Mouse (Mus musculus) embryonic facial prominence, embryonic 14.5 days (tissue): Measurements from ENCODE around the gene Trmt112. TPM values are rescaled to one million over a fixed set of nuclear protein-coding genes. Genes with fewer than 3 reads are reported as not detected.

ENCODE experiments used
- ATAC-seq: fragments of 200-750 bp; cut with Nextera tagmentation; 2 replicates; pipeline ENCODE4 v1.8.0; 2017; ENCODE audit warnings: low read depth, moderate number of reproducible peaks, moderate TSS enrichment
- DNase-seq: peaks from one replicate; pipeline ENCODE4 v3.0.0-alpha.2; 2015; ENCODE audit warnings: low spot score
- H3K27ac ChIP-seq: fragments of 300-500 bp; sonication (generic); replicated peaks from 2 replicates; pipeline ENCODE4 v1.5.1; 2014; ENCODE audit warnings: low read depth, mild to moderate bottlenecking, low read length, moderate library complexity
- H3K27me3 ChIP-seq: fragments of 300-500 bp; sonication (generic); replicated peaks from 2 replicates; pipeline ENCODE4 v1.6.1; 2014; ENCODE audit warnings: low read length; ENCODE audit not compliant: control insufficient read depth, insufficient read depth
- H3K36me3 ChIP-seq: fragments of 300-500 bp; sonication (generic); 2 replicates; pipeline ENCODE4 v1.6.1; 2014; ENCODE audit warnings: low read length, mixed read lengths; ENCODE audit not compliant: control insufficient read depth, insufficient read depth
- H3K4me1 ChIP-seq: fragments of 300-500 bp; sonication (generic); 2 replicates; pipeline ENCODE4 v1.6.1; 2014; ENCODE audit warnings: antibody characterized with exemption, low read length; ENCODE audit not compliant: control insufficient read depth, insufficient read depth
- H3K4me2 ChIP-seq: fragments of 300-500 bp; sonication (generic); 2 replicates; pipeline ENCODE4 v1.6.1; 2014; ENCODE audit warnings: low read depth, mild to moderate bottlenecking, low read length, moderate library complexity, mixed read lengths
- H3K4me3 ChIP-seq: fragments of 300-500 bp; sonication (generic); 2 replicates; pipeline ENCODE4 v1.5.1; 2014; ENCODE audit warnings: low read depth, mild to moderate bottlenecking, low read length
- H3K9ac ChIP-seq: fragments of 300-500 bp; sonication (generic); 2 replicates; pipeline ENCODE4 v1.6.1; 2014; ENCODE audit warnings: low read depth, mild to moderate bottlenecking, low read length, moderate library complexity, mixed read lengths
- H3K9me3 ChIP-seq: fragments of 300-500 bp; sonication (generic); 2 replicates; pipeline ENCODE4 v1.6.1; 2016; ENCODE audit warnings: low read length; ENCODE audit not compliant: control insufficient read depth
- WGBS: fragments of 180-500 bp; shearing (Covaris S2); extraction: QIAGEN DNeasy Blood & Tissue Kit; methylation state at CpG from one replicate; pipeline ENCODE4 v1.1.7; 2014; 5-methylcytosine and 5-hydroxymethylcytosine counted together
- polyA plus RNA-seq: library from polyadenylated mRNA; unstranded; fragments of >200 nt; fragmentation: Nextera tagmentation; extraction: Ambion mirVana; gene quantifications from 2 replicates; pipeline ENCODE4 v1.2.1, GENCODE M21; 2014

The Trmt112 gene
- polyA plus RNA-seq, 1 experiment from 2014 or later = 137 TPM

- peaks cover 36% of the 10 kb centered on the region for H3K36me3 ChIP-seq
- WGBS = 93% methylated on average over 15 of the region's 15 CpGs
- no peaks in the 10 kb centered on the region for H3K9me3 ChIP-seq
- H3K27me3 ChIP-seq = no peaks in the 10 kb centered on the region
- H3K4me2 ChIP-seq = no peak overlapping the region
- peaks cover 12% of the 10 kb centered on the region; the same call in 1 of the 2 replicates for H3K4me1 ChIP-seq
- H3K9ac ChIP-seq = no peak overlapping the region
- H3K4me3 ChIP-seq = no peak overlapping the region
- ATAC-seq (no peak), DNase-seq (no peak)
- H3K27ac ChIP-seq = no peak overlapping the region
Observed at GRCm38 (mm10) chr19:6912205-6912970, 2.9 kb downstream of the Trmt112 start.

GRCm38 (mm10) chr19:6913036-6913435 lies 3.5 kb downstream of the Trmt112 start:
- DNase-seq (no peak), ATAC-seq (no peak)
- H3K36me3 ChIP-seq = peaks cover 34% of the 10 kb centered on the region
- H3K27me3 ChIP-seq = no peaks in the 10 kb centered on the region
- peaks cover 6% of the 10 kb centered on the region; the same call in 1 of the 2 replicates for H3K4me1 ChIP-seq
- H3K27ac ChIP-seq = no peak overlapping the region
- H3K9me3 ChIP-seq = no peaks in the 10 kb centered on the region
- H3K4me3 ChIP-seq = no peak overlapping the region
- H3K9ac ChIP-seq = no peak overlapping the region
- H3K4me2 ChIP-seq = no peak overlapping the region
- 86% methylated on average over 6 of the region's 6 CpGs for WGBS

DNA sequence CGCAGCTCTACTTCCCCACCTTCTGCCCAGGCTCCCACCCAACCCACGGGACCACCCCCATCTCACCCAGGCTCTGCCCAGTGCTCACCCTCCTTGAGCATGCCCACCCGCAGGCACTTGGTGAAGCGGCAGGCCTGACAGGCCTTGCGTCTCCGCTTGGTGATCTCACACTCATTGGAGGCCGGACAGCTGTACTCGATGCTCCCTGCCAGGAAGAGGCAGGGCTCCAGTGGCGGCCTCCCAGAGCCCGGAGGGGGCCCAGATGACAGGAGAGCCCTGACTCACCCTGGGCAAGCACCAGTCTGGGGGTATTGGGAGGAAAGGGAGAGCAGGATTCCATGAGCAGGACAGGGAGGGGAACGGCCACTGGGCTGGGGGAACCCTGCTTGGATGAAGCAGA lies 4.5 kb downstream of the Trmt112 start:
- Histone ChIP-seq H3K27me3 (no peaks in the 10 kb centered on the region), H3K4me3 (no peak overlapping the region), H3K27ac (no peak overlapping the region), H3K4me2 (no peak overlapping the region), H3K9me3 (no peaks in the 10 kb centered on the region), H3K9ac (no peak overlapping the region), H3K4me1 (no peaks in the 10 kb centered on the region), H3K36me3 (peaks cover 34% of the 10 kb centered on the region)
- ATAC-seq = no peak
- 85% methylated on average over 10 of the region's 11 CpGs for WGBS
- no peak for DNase-seq

- Histone ChIP-seq H3K27ac (no peak overlapping the region), H3K36me3 (peaks cover 34% of the 10 kb centered on the region), H3K27me3 (no peaks in the 10 kb centered on the region), H3K4me1 (no peaks in the 10 kb centered on the region), H3K9ac (no peak overlapping the region), H3K4me2 (no peak overlapping the region), H3K4me3 (no peak overlapping the region), H3K9me3 (no peaks in the 10 kb centered on the region)
- ATAC-seq (no peak), DNase-seq (no peak)
- WGBS = 84% methylated on average over 9 of the region's 9 CpGs
Observed at GRCm38 (mm10) chr19:6914540-6914939, 5.0 kb downstream of the Trmt112 start.

DNA sequence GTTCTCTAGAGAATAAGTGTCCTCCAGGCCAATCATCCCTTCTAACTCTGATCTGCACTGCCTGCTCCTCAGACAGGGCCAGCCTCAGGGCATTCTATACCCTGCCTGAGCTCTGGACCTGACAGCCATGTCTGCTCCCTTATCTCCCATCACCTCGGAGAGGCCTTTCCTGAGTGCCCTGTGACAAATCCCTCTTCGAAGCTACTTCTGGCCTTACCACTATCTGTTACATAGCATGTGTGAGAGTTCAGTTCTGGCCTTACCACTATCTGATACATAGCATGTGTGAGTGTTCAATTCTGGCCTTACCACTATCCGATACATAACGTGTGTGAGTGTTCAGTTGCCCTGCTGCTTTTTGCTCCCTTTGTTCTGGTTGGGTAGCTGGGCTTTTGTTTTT lies 5.8 kb downstream of the Trmt112 start:
- 83% methylated on average over 4 of the region's 4 CpGs for WGBS
- Histone ChIP-seq H3K9ac (no peak overlapping the region), H3K27me3 (no peaks in the 10 kb centered on the region), H3K4me1 (peaks cover 2% of the 10 kb centered on the region), H3K9me3 (no peaks in the 10 kb centered on the region), H3K4me2 (no peak overlapping the region), H3K4me3 (no peak overlapping the region), H3K27ac (no peak overlapping the region), H3K36me3 (peaks cover 34% of the 10 kb centered on the region)
- ATAC-seq = no peak
- DNase-seq = no peak

GRCm38 (mm10) chr19:6916496-6916895 lies 7.0 kb downstream of the Trmt112 start:
- Histone ChIP-seq H3K27ac (no peak overlapping the region), H3K9me3 (no peaks in the 10 kb centered on the region), H3K4me3 (no peak overlapping the region), H3K4me2 (no peak overlapping the region), H3K27me3 (no peaks in the 10 kb centered on the region), H3K9ac (no peak overlapping the region), H3K4me1 (peaks cover 8% of the 10 kb centered on the region), H3K36me3 (peaks cover 28% of the 10 kb centered on the region)
- ATAC-seq (no peak), DNase-seq (no peak)
- WGBS = 74% methylated on average over 4 of the region's 4 CpGs

DNA sequence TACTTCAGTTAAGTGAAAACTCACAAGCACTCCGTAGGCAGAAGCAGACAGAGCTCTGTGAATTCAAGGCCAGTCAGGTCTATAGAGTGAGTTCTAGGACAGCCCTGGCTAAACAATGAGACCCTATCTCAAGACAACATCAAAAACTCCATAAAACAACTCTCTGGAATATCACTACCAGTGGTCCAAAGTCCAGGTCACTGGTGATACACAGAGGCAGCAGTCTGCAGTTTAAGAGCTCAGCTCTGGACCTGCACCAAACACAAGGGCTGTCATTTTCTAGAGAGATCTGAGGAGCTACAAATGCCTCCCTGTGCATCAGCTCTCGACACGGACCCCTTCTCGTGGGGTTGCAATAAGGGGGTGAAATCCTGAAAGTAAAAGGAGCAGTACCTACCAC lies 8.8 kb downstream of the Trmt112 start:
- peaks cover 8% of the 10 kb centered on the region for H3K4me1 ChIP-seq
- H3K4me3 ChIP-seq = no peak overlapping the region
- no peaks in the 10 kb centered on the region for H3K9me3 ChIP-seq
- no peak overlapping the region for H3K4me2 ChIP-seq
- WGBS = 84% methylated on average over 4 of the region's 4 CpGs
- no peak overlapping the region for H3K9ac ChIP-seq
- ATAC-seq (no peak), DNase-seq (no peak)
- H3K27ac ChIP-seq = no peak overlapping the region
- H3K36me3 ChIP-seq = peaks cover 9% of the 10 kb centered on the region; the same call in 1 of the 2 replicates
- peaks cover 7% of the 10 kb centered on the region for H3K27me3 ChIP-seq

DNA sequence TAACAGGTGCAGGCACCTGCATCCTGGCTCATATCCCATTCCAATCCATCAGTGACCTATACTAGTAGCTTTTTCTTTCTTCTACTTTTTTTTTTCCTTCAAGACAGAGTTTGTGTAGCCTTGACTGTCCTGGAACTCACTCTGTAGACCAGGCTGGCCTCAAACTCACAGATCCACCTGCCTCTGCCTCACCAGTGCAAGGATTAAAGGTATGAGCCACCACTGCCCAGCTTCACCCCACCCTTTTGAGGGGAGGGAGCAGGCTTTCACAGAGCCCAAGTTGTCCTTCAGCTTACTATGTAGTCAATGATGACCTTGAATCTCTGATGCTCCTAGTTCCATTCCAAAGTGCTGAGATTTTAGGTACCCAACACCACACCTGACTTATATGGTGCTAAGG lies 9.9 kb downstream of the Trmt112 start:
- DNase-seq (no peak), ATAC-seq (no peak)
- H3K4me2 ChIP-seq = no peak overlapping the region
- no peak overlapping the region for H3K4me3 ChIP-seq
- peaks cover 18% of the 10 kb centered on the region for H3K27me3 ChIP-seq
- H3K36me3 ChIP-seq = no peaks in the 10 kb centered on the region
- no peak overlapping the region for H3K9ac ChIP-seq
- H3K9me3 ChIP-seq = no peaks in the 10 kb centered on the region
- no peak overlapping the region for H3K27ac ChIP-seq
- peaks cover 8% of the 10 kb centered on the region for H3K4me1 ChIP-seq
